Mouse (Mus musculus) kidney, embryonic 14.5 days (tissue): ENCODE results near the gene Adssl1. TPM values are rescaled to one million over a fixed set of nuclear protein-coding genes. Genes with fewer than 3 reads are reported as not detected.
A peak's percentile ranks its signal among the peaks of the same experiment; 100 is the strongest.

Experiments
- ATAC-seq: fragments of 200-750 bp; cut with Nextera tagmentation; 2 replicates; pipeline ENCODE4 v1.8.0; 2017; ENCODE audit warnings: moderate number of reproducible peaks, mild to moderate bottlenecking, moderate TSS enrichment, moderate library complexity; ENCODE audit not compliant: low FRiP score, low TSS enrichment
- H3K27ac ChIP-seq: fragments of 300-500 bp; sonication (generic); 2 replicates; pipeline ENCODE4 v1.5.1; 2014; ENCODE audit warnings: low read depth, mild to moderate bottlenecking, low read length, moderate library complexity, mixed read lengths
- H3K27me3 ChIP-seq: fragments of 300-500 bp; sonication (generic); 2 replicates; pipeline ENCODE4 v1.6.1; 2014; ENCODE audit warnings: mild to moderate bottlenecking, low read length; ENCODE audit not compliant: control insufficient read depth, insufficient read depth
- H3K36me3 ChIP-seq: fragments of 300-500 bp; sonication (generic); 2 replicates; pipeline ENCODE4 v1.6.1; 2014; ENCODE audit warnings: low read length, mixed read lengths; ENCODE audit not compliant: control insufficient read depth, insufficient read depth
- H3K4me1 ChIP-seq: fragments of 300-500 bp; sonication (generic); 2 replicates; pipeline ENCODE4 v1.6.1; 2014; ENCODE audit warnings: low read length, mixed read lengths; ENCODE audit not compliant: control insufficient read depth, insufficient read depth
- H3K4me2 ChIP-seq: fragments of 300-500 bp; sonication (generic); replicated peaks from 2 replicates; pipeline ENCODE4 v1.6.1; 2014; ENCODE audit warnings: low read depth, mild to moderate bottlenecking, low read length
- H3K4me3 ChIP-seq: fragments of 300-500 bp; sonication (generic); 2 replicates; pipeline ENCODE4 v1.5.1; 2014; ENCODE audit warnings: mild to moderate bottlenecking, low read length
- H3K9ac ChIP-seq: fragments of 300-500 bp; sonication (generic); 2 replicates; pipeline ENCODE4 v1.6.1; 2014; ENCODE audit warnings: low read depth, mild to moderate bottlenecking, low read length, moderate library complexity
- H3K9me3 ChIP-seq: fragments of 300-500 bp; sonication (generic); 2 replicates; pipeline ENCODE4 v1.6.1; 2016; ENCODE audit warnings: low read length; ENCODE audit not compliant: control insufficient read depth
- WGBS: fragments of 180-500 bp; shearing (Covaris S2); extraction: QIAGEN DNeasy Blood & Tissue Kit; methylation state at CpG from one replicate; pipeline ENCODE4 v1.1.7; 2014; 5-methylcytosine and 5-hydroxymethylcytosine counted together
- polyA plus RNA-seq: library from polyadenylated mRNA; unstranded; fragments of >200 nt; fragmentation: Nextera tagmentation; extraction: Ambion mirVana; gene quantifications from 2 replicates; pipeline ENCODE4 v1.2.1, GENCODE M21; 2014

Adssl1 gene
- 8.0 and 9.3 TPM in 2 replicates for polyA plus RNA-seq

DNA sequence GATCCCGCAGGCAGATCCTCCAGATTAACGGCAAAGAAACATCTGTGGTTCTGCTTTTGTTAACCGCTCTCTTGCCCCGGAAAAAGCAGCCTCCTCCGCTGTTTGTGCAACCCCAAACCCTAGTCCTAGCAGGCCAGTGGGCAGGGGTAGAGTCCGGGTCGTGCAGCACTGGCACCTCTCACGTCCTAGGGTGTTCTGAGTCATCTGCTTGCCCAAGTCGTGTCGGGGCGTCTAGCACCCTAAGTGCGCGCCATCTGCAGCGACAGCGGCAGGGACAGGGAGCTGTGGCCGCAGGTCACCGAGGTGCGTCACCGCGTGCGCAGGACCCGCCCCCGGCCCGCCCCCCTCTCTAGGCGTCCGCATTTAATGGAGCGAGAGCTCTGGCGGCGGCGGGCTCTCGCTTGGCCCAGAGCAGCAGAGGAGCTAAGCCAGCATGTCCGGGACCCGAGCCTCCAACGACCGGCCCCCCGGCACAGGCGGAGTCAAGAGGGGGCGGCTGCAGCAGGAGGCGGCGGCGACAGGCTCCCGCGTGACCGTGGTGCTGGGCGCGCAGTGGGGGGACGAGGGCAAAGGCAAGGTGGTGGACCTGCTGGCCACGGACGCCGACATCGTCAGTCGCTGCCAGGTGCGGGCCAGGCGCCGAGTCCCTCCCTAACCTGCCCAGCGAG is at the start of gene Adssl1:
Gene Adssl1 (plus strand): TSS at position 360 of the 668 bp plus-strand sequence.
- H3K27ac ChIP-seq, result no peak within 1 kb of the TSS
- H3K9me3 ChIP-seq, result no peaks in the 10 kb centered on the region
- H3K27me3 ChIP-seq, result peaks cover 4% of the 10 kb centered on the region; the same call in 1 of the 2 replicates
- ATAC-seq, result peak; percentile 66
- WGBS, result under 1% methylated on average over 48 of the region's 56 CpGs
- H3K4me2 ChIP-seq, result peak within 1 kb of the TSS; percentile 93
- peak within 1 kb of the TSS; percentile 47 for H3K4me3 ChIP-seq
- peak within 1 kb of the TSS; percentile 59; the same call in 1 of the 2 replicates for H3K9ac ChIP-seq
- peaks cover 27% of the 10 kb centered on the region for H3K4me1 ChIP-seq
- no peaks in the 10 kb centered on the region for H3K36me3 ChIP-seq

DNA sequence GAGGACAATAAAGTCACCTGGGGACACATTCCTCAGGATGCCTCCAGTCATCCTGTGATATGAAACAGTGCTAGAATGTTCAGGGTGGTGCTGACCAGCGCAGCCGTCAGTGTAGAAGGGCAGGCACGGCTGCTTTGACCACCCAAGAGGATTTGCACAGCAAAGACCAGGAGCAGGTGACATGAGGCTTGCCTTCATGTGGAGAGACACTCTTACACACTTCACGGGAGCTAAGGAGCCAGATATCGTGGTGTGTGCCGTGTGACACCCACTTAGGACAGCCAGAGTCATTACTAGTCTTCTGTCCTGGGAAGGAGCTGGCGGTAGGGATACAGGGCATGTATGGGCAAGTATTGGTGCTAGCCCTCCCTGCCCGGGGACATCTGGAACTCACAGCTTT is 49.7 kb upstream of the Adssl1 start:
- no peak for ATAC-seq
- H3K9me3 ChIP-seq, result no peaks in the 10 kb centered on the region
- no peak overlapping the region for H3K4me3 ChIP-seq
- no peaks in the 10 kb centered on the region for H3K27me3 ChIP-seq
- no peaks in the 10 kb centered on the region for H3K36me3 ChIP-seq
- 87% methylated on average over 8 of the region's 8 CpGs for WGBS
- no peak overlapping the region for H3K27ac ChIP-seq
- no peak overlapping the region for H3K9ac ChIP-seq
- no peak overlapping the region for H3K4me2 ChIP-seq
- H3K4me1 ChIP-seq, result no peaks in the 10 kb centered on the region

DNA sequence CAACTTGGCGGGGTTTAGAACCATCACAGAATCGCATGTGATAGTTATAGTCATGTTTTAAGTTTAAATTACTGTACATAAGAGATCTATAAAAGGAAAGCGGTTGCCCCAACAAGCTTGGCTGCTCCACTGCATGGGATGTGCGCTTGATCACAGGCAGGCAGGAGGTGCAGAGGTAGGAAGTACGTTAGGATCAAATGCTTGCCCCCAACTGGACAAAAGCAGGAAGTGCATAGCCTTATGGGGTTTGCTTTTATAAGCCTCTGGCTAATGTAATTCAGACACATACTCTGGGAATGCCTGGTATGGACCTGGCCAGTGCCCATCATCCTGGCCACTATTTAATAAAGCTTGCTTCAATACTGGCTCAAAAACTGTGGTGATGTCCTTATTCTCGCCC is 48.8 kb upstream of the Adssl1 start:
- Histone ChIP-seq H3K9me3 (no peaks in the 10 kb centered on the region), H3K4me2 (no peak overlapping the region), H3K9ac (no peak overlapping the region), H3K27ac (no peak overlapping the region), H3K4me1 (peaks cover 7% of the 10 kb centered on the region), H3K27me3 (no peaks in the 10 kb centered on the region), H3K4me3 (no peak overlapping the region), H3K36me3 (no peaks in the 10 kb centered on the region)
- no peak for ATAC-seq
- WGBS, result 67% methylated on average over 6 of the region's 6 CpGs

DNA sequence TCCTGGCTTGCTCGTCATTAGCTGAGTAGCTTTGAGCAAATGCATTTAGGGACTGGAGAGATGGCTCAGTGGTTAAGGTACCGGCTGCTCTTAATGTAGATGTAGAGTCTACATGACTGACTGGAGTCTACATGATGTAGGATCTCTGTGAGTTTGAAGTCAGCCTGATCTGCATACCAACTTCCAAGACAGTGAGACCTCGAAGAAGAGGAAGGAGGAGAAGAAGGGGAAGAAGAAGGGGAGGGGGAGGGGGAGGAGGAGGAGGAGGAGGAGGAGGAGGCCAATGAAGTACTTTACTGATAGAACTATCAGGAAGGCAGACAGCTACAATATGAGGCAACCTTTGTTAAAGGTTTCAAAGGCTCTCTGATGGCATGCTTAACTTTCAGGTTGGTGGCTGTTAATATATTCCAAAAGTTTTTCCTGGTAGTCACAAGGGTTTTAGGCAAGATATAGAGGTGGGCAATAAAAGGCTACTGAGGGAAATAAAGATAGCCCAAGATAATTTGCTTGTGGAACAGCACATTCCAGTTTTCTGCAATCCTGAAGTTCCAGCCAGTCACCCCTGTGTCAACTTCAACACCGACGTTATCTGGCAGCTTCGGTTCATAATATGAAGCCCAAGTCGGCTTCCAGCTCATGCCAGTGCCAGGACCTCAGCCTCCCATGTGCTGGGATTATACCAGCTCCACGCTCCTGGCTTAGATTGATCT is 44.4 kb upstream of the Adssl1 start:
- no peaks in the 10 kb centered on the region for H3K9me3 ChIP-seq
- peak overlapping the region; percentile 85 for H3K27ac ChIP-seq
- H3K9ac ChIP-seq, result 0 out of 2 replicates have a peak overlapping the region, but pooled peaks have one; percentile 4
- WGBS, result 70% methylated on average over 8 of the region's 8 CpGs
- H3K4me1 ChIP-seq, result peaks cover 28% of the 10 kb centered on the region
- H3K27me3 ChIP-seq, result no peaks in the 10 kb centered on the region
- no peak overlapping the region for H3K4me3 ChIP-seq
- no peak overlapping the region for H3K4me2 ChIP-seq
- H3K36me3 ChIP-seq, result no peaks in the 10 kb centered on the region
- ATAC-seq, result no peak

DNA sequence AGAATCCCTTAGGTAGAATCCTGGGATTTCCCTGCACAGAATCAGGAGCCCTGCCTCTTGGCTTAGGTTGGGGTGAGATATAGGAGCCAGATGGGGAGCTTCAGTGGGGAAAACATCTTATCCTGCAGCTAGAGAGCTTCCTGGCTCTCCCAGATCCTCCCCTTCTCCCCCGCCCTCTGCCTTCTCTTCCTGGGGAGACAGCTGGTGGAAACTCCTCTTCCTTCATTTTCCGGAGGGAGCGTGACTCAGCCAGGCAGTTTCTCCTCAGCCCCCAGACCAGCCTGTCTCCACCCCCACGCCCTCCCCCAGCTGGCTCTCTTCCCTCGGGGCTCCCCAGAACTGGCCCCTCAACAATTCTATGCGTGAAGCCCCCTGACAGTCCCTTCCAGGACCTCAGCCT is 43.5 kb upstream of the Adssl1 start:
- Histone ChIP-seq H3K36me3 (no peaks in the 10 kb centered on the region), H3K9ac (0 out of 2 replicates have a peak overlapping the region, but pooled peaks have one; percentile 4), H3K4me3 (no peak overlapping the region), H3K4me1 (peaks cover 28% of the 10 kb centered on the region), H3K27ac (peak overlapping the region; percentile 85), H3K27me3 (no peaks in the 10 kb centered on the region), H3K9me3 (no peaks in the 10 kb centered on the region), H3K4me2 (peak overlapping the region; percentile 22)
- WGBS, result 3% methylated on average over 6 of the region's 6 CpGs
- ATAC-seq, result peak; percentile 79

DNA sequence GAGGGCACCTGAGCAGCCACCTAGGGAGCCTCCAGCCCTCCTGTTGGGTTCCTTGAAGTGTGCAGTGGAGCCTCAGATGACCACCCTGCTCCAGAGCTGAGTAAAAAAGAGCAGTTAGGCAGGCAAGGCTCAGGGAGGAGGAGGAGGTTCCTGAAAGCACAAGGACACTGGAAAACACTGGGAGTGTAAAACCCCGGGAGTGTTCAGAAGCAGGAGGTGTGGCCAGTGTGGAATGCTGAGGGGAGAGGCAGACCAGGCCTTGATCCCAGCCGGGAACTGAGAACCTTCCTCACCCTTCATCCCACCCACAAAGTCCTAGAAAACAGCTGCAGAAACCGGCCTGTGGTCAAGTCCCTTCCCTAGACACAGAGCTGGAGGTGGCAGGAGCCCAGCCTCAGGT is 43.1 kb upstream of the Adssl1 start:
- peak overlapping the region; percentile 85 for H3K27ac ChIP-seq
- H3K4me2 ChIP-seq, result peak overlapping the region; percentile 22
- no peak overlapping the region for H3K4me3 ChIP-seq
- peak; percentile 89 for ATAC-seq
- no peaks in the 10 kb centered on the region for H3K9me3 ChIP-seq
- H3K27me3 ChIP-seq, result no peaks in the 10 kb centered on the region
- 0% methylated on average over 3 of the region's 3 CpGs for WGBS
- H3K36me3 ChIP-seq, result no peaks in the 10 kb centered on the region
- H3K4me1 ChIP-seq, result peaks cover 28% of the 10 kb centered on the region
- no peak overlapping the region for H3K9ac ChIP-seq

DNA sequence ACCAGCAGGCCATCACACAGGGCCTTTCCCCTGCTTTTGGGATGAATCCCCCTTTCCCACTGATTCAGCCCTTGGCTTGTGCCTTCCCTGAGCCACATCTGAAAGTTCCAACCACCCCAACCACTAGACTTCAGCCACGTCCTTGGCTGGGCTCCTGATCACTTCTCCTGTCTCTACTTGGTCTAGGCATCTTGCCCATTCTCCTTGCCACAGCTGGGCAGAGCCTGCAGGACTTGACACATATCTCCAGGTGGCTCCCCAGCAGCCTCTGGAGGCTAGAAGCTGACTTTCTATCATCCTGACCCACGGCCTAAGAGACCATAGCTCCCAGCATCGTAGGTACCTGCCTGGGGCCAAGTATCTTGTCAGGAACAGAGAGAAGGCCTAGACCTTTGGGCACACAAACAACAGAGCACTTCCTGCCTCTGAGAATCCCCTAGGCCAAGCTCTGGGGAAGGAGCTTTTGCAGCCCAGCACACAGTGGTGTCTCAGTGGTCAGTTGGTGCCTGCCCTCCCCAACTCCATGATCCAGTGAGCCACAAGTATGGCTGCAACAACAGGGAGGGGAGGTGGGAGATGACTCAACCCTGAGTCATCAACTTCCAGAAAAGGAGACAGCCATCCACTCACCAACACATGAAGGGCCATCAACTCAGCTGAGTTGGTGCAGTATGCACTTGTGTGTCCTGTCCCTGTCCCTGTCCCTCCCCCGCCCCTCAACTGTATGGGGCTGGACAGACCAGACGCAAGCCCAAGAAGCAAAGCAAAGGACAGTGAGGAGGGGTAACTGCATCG is 41.4 kb upstream of the Adssl1 start:
- 72% methylated on average over 6 of the region's 6 CpGs for WGBS
- Histone ChIP-seq H3K4me1 (peaks cover 28% of the 10 kb centered on the region), H3K27ac (no peak overlapping the region), H3K4me3 (no peak overlapping the region), H3K36me3 (no peaks in the 10 kb centered on the region), H3K9me3 (no peaks in the 10 kb centered on the region), H3K27me3 (no peaks in the 10 kb centered on the region), H3K4me2 (no peak overlapping the region), H3K9ac (no peak overlapping the region)
- ATAC-seq, result no peak

DNA sequence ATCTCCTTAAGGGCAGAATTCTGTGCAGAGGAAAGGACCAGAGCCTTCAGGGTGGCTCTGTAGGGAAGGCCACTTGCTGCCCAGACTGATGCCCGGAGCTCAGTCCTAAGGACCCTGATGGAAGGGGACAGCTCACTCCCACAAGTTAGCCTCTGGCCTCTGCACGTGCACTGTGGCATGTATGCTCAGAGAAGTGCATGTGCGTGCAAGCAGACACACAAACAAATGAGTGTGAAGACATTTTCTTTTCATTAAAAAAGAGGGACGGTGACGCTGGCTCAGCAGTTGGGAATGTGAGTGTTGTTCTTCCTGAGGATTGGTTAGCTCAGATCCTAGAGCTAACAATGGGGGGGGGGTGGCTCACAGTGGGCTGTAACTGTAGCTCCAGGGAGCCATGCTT is 40.4 kb upstream of the Adssl1 start:
- Histone ChIP-seq H3K9ac (no peak overlapping the region), H3K4me3 (no peak overlapping the region), H3K4me2 (no peak overlapping the region), H3K36me3 (no peaks in the 10 kb centered on the region), H3K27ac (no peak overlapping the region), H3K4me1 (peaks cover 28% of the 10 kb centered on the region), H3K9me3 (no peaks in the 10 kb centered on the region), H3K27me3 (no peaks in the 10 kb centered on the region)
- WGBS, result 47% methylated on average over 5 of the region's 5 CpGs
- no peak for ATAC-seq
